8 mouse cellular contexts compared by ENCODE assay signal in genomic region chr5:118478120-118478768, GRCm38 (mm10).
DNase-seq lines count a peak whose midpoint lies in the region; ATAC-seq and TF ChIP-seq lines count a peak whose summit lies in the region.

No protein-coding gene starts in this region.

- peak; percentile 77 for DNase-seq in adrenal gland, postnatal 10 days
- DNase-seq in heart, postnatal 10 days, result peak; percentile 84 to 86
- peak; percentile 75 to 87 for DNase-seq in kidney, postnatal 25 days
- DNase-seq in lung, postnatal 0 days (ENCODE audit: low spot score), result peak; percentile 93
- peak; percentile 42 for DNase-seq in ovary, postnatal 14 days (ENCODE audit: low spot score)
- peak; percentile 77 to 90 for DNase-seq in thymus, postnatal 36 days

- H3K4me3 ChIP-seq in E14TG2a.4 (replicated peaks; ENCODE audit: low read length), result peak overlapping the region; percentile 52
- H3K4me3 ChIP-seq in forebrain, embryonic 13.5 days, result peak overlapping the region; percentile 33
- H3K4me3 ChIP-seq in lung, postnatal 0 days (ENCODE audit: low read depth, low read length), result no peak overlapping the region

- no peak for TF ChIP-seq CTCF in E14TG2a.4 (conservative IDR thresholded peaks at IDR 0.05; ENCODE audit: low read length)
- no peak for TF ChIP-seq CTCF in lung, postnatal 0 days (IDR thresholded peaks at IDR 0.05)

- WGBS in forebrain, embryonic 13.5 days, result 5% methylated on average over 15 of the region's 15 CpGs
- WGBS in lung, postnatal 0 days, result 10% methylated on average over 15 of the region's 15 CpGs

- no peaks in the 10 kb centered on the region for H3K27me3 ChIP-seq in E14TG2a.4 (ENCODE audit: insufficient read depth, low read length)
- no peaks in the 10 kb centered on the region for H3K27me3 ChIP-seq in forebrain, embryonic 13.5 days
- H3K27me3 ChIP-seq in lung, postnatal 0 days (replicated peaks; ENCODE audit: insufficient read depth, low read length), result no peaks in the 10 kb centered on the region

- H3K27ac ChIP-seq in forebrain, embryonic 13.5 days, result no peak overlapping the region
- H3K27ac ChIP-seq in lung, postnatal 0 days (ENCODE audit: low read length), result no peak overlapping the region

- peak overlapping the region; percentile 62 for H3K4me2 ChIP-seq in forebrain, embryonic 13.5 days
- H3K4me2 ChIP-seq in lung, postnatal 0 days (replicated peaks; ENCODE audit: low read depth, low read length), result peak overlapping the region; percentile 37

- no peaks in the 10 kb centered on the region for H3K9me3 ChIP-seq in E14TG2a.4 (ENCODE audit: low read length)
- no peaks in the 10 kb centered on the region for H3K9me3 ChIP-seq in forebrain, embryonic 13.5 days (replicated peaks)
- H3K9me3 ChIP-seq in lung, postnatal 0 days (ENCODE audit: low read length), result no peaks in the 10 kb centered on the region

- intact Hi-C loops in heart, postnatal 10 days (cut with DNase I), result no loop called here

- no peaks in the 10 kb centered on the region for H3K36me3 ChIP-seq in E14TG2a.4 (ENCODE audit: insufficient read depth, low read length)
- no peaks in the 10 kb centered on the region for H3K36me3 ChIP-seq in forebrain, embryonic 13.5 days (ENCODE audit: poor library complexity, severe bottlenecking)
- H3K36me3 ChIP-seq in lung, postnatal 0 days (ENCODE audit: insufficient read depth, low read length), result no peaks in the 10 kb centered on the region

- ATAC-seq in forebrain, embryonic 13.5 days, result peak; percentile 96
- peak; percentile 83 for ATAC-seq in lung, postnatal 0 days

- TF ChIP-seq EP300 in lung, postnatal 0 days (IDR thresholded peaks at IDR 0.05), result no peak; the same call in 1 of the 2 replicates

- peaks cover 88% of the 10 kb centered on the region for H3K4me1 ChIP-seq in E14TG2a.4 (replicated peaks; ENCODE audit: low read depth, low read length)
- H3K4me1 ChIP-seq in forebrain, embryonic 13.5 days, result peaks cover 12% of the 10 kb centered on the region; the same call in 1 of the 2 replicates
- no peaks in the 10 kb centered on the region for H3K4me1 ChIP-seq in lung, postnatal 0 days (ENCODE audit: insufficient read depth, low read depth, low read length)

- peak overlapping the region; percentile 39; the same call in 1 of the 2 replicates for H3K9ac ChIP-seq in forebrain, embryonic 13.5 days
- H3K9ac ChIP-seq in lung, postnatal 0 days (replicated peaks; ENCODE audit: low read depth), result no peak overlapping the region

Comparison
In these comparisons a context has a peak if more than half of its experiments do, and no peak if none do; other contexts are left out.
1. DNase-seq: peak in every context shown above with its lines; median percentile 93 in lung, postnatal 0 days; 85 in heart, postnatal 10 days; 84 in thymus, postnatal 36 days; 81 in kidney, postnatal 25 days; 77 in adrenal gland, postnatal 10 days; 42 in ovary, postnatal 14 days.